Mouse (Mus musculus) lung, postnatal 0 days (tissue): Measurements from ENCODE around the gene Thoc6. TPM values are rescaled to one million over a fixed set of nuclear protein-coding genes. Genes with fewer than 3 reads are reported as not detected.

ENCODE experiments used
- ATAC-seq: fragments of 200-750 bp; cut with Nextera tagmentation; 2 replicates; pipeline ENCODE4 v1.8.0; 2017; ENCODE audit warnings: moderate library complexity
- DNase-seq: peaks from one replicate; pipeline ENCODE4 v3.0.0-alpha.2; 2016; ENCODE audit warnings: low spot score
- H3K27ac ChIP-seq: fragments of 300-500 bp; sonication (generic); 2 replicates; pipeline ENCODE4 v1.5.1; 2014; ENCODE audit warnings: antibody characterized with exemption, mild to moderate bottlenecking, low read length, mixed read lengths
- H3K27me3 ChIP-seq: fragments of 300-500 bp; sonication (generic); replicated peaks from 2 replicates; pipeline ENCODE4 v1.6.1; 2014; ENCODE audit warnings: low read length, mixed read lengths; ENCODE audit not compliant: insufficient read depth
- H3K36me3 ChIP-seq: fragments of 300-500 bp; sonication (generic); 2 replicates; pipeline ENCODE4 v1.6.1; 2014; ENCODE audit warnings: low read length, mixed read lengths; ENCODE audit not compliant: insufficient read depth
- H3K4me1 ChIP-seq: fragments of 300-500 bp; sonication (generic); 2 replicates; pipeline ENCODE4 v1.6.1; 2014; ENCODE audit warnings: antibody characterized with exemption, low read depth, low read length, mixed read lengths; ENCODE audit not compliant: insufficient read depth
- H3K4me2 ChIP-seq: fragments of 300-500 bp; sonication (generic); replicated peaks from 2 replicates; pipeline ENCODE4 v1.6.1; 2014; ENCODE audit warnings: low read depth, mild to moderate bottlenecking, low read length, moderate library complexity, mixed read lengths
- H3K4me3 ChIP-seq: fragments of 300-500 bp; sonication (generic); 2 replicates; pipeline ENCODE4 v1.5.1; 2014; ENCODE audit warnings: low read depth, low read length
- H3K9ac ChIP-seq: fragments of 300-500 bp; sonication (generic); replicated peaks from 2 replicates; pipeline ENCODE4 v1.6.1; 2014; ENCODE audit warnings: low read depth, mild to moderate bottlenecking
- H3K9me3 ChIP-seq: fragments of 300-500 bp; sonication (generic); 2 replicates; pipeline ENCODE4 v1.6.1; 2016; ENCODE audit warnings: low read length, mixed read lengths
- CTCF ChIP-seq: IDR thresholded peaks from 2 replicates; pipeline ENCODE4 v1.5.1; 2016; ENCODE audit warnings: antibody characterized with exemption, mild to moderate bottlenecking
- EP300 ChIP-seq: IDR thresholded peaks from 2 replicates; pipeline ENCODE4 v1.6.1; 2016; ENCODE audit warnings: antibody characterized with exemption, mild to moderate bottlenecking, control low read depth
- WGBS: fragments of 180-500 bp; shearing (Covaris S2); extraction: QIAGEN DNeasy Blood & Tissue Kit; methylation state at CpG from one replicate; pipeline ENCODE4 v1.1.7; 2014; 5-methylcytosine and 5-hydroxymethylcytosine counted together
- polyA plus RNA-seq: library from polyadenylated mRNA; unstranded; fragments of >200 nt; fragmentation: Nextera tagmentation; extraction: Ambion mirVana; gene quantifications from 2 replicates; pipeline ENCODE4 v1.2.1, GENCODE M21; 2015

Thoc6 gene
- polyA plus RNA-seq, 1 experiment from 2014 or later: 18.1 TPM

DNA sequence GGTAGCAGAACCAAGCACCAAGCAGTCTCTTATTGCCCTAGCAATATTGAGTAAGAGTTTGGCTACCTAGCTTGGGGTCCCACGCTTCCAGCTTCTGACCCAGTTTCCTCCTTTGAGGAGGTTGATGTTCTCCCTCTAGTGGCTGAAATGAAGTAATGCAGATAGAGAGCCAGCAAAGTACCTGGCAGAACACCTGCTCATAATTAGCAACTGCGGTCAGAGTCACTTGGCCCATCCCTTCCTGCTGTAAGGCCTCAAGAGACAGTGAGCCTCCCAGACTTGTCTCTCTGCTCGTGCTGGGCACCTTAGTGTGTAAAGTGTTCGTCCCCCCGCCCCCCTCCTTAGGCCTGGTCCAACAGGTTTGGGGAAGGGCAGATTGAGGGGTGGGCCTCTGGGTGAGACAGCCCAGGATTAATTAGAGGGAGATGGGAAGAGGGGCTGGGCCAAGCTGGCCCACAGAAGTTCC, 9.1 kb downstream of the Thoc6 start:
- no peak overlapping the region for H3K9ac ChIP-seq
- TF ChIP-seq EP300: no peak
- TF ChIP-seq CTCF: peak; percentile 82
- peaks cover 8% of the 10 kb centered on the region; the same call in 1 of the 2 replicates for H3K27me3 ChIP-seq
- DNase-seq: peak; percentile 73
- no peak overlapping the region for H3K4me2 ChIP-seq
- H3K4me3 ChIP-seq: no peak overlapping the region
- WGBS: 19% methylated on average over 5 of the region's 5 CpGs
- no peak overlapping the region for H3K27ac ChIP-seq
- no peaks in the 10 kb centered on the region for H3K9me3 ChIP-seq
- H3K4me1 ChIP-seq: no peaks in the 10 kb centered on the region
- no peak for ATAC-seq
- peaks cover 13% of the 10 kb centered on the region; the same call in 1 of the 2 replicates for H3K36me3 ChIP-seq

DNA sequence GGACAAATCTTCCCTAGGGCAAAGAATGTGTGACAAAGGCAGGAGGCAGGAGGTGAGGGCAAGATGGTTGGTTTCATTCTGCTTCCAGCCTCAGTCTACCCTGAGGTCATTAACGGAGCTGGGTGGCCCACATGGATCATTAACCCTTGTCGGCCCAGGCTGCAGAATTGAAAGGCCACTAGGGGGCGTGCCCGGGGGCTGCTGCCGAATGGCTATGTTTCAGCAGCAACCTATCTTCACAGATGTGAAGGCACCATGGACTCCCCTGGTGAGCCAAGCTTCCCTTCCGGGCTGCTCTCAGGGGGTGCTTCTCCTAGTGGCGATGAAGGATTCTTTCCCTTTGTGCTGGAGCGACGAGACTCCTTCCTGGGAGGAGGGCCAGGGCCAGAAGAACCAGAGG, 12.2 kb downstream of the Thoc6 start:
- Histone ChIP-seq H3K9ac (no peak overlapping the region), H3K36me3 (no peaks in the 10 kb centered on the region), H3K27me3 (peaks cover 8% of the 10 kb centered on the region; the same call in 1 of the 2 replicates), H3K4me3 (no peak overlapping the region), H3K9me3 (no peaks in the 10 kb centered on the region), H3K4me2 (no peak overlapping the region; the same call in 1 of the 2 replicates), H3K27ac (no peak overlapping the region), H3K4me1 (no peaks in the 10 kb centered on the region)
- ATAC-seq (no peak), DNase-seq (no peak)
- WGBS: 2% methylated on average over 9 of the region's 9 CpGs
- TF ChIP-seq EP300: no peak
- peak; percentile 59 for TF ChIP-seq CTCF

- H3K27me3 ChIP-seq: peaks cover 8% of the 10 kb centered on the region; the same call in 1 of the 2 replicates
- peak; percentile 65 for ATAC-seq
- H3K36me3 ChIP-seq: no peaks in the 10 kb centered on the region
- 2% methylated on average over 13 of the region's 14 CpGs for WGBS
- H3K4me1 ChIP-seq: no peaks in the 10 kb centered on the region
- DNase-seq: no peak
- TF ChIP-seq EP300: no peak
- TF ChIP-seq CTCF: no peak
- H3K27ac ChIP-seq: no peak overlapping the region
- no peaks in the 10 kb centered on the region for H3K9me3 ChIP-seq
- 0 out of 2 replicates have a peak overlapping the region, but pooled peaks have one; percentile 3 for H3K9ac ChIP-seq
- peak overlapping the region; percentile 63 for H3K4me2 ChIP-seq
- peak overlapping the region; percentile 42 for H3K4me3 ChIP-seq
Measured at GRCm38 (mm10) chr17:23660876-23661200, 12.8 kb downstream of the Thoc6 start.

DNA sequence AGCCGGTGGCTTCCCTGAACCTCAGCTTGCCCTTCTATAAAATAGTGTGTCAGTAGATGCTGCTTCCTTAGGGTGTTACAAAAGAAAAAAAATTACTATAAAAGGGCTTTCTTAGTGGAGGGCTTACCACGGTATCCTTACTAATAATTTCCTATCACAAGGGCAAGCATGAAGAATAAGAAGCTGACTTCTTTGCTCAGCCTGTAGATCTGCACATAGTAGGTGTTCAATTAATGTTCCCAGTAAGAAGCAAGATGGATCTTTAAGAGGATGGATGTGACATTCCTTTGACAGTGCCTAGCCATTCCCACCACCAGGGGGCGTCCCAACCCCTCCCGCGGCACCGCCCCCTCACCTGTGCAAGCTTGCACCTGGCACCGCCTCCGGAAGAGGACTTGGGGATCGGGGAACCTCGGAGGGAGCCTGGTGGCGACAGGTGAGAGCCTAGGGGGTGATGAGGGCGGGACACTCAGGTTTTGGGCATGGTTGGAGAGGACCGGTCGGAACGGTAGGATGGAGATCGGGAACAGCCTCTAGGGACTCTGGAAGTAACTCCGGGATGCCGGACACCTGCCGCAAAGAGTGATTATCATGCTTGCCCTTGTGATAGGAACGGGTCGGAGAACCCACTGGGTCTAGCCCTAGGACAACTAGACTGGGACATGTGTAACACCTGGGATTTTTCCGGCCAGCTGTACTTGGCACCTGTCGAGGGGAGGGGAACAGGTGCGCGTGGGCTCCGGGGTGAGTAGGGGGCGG, 13.4 kb downstream of the Thoc6 start, which contains the start of gene Bicdl2:
Bicdl2 (plus strand) TSS at position 390 of the 759 bp plus-strand sequence.
- peak; percentile 89 for TF ChIP-seq CTCF
- no peak for TF ChIP-seq EP300
- Histone ChIP-seq H3K9me3 (no peaks in the 10 kb centered on the region), H3K4me1 (no peaks in the 10 kb centered on the region), H3K27ac (no peak within 1 kb of the TSS), H3K4me2 (peak within 1 kb of the TSS; percentile 63), H3K36me3 (no peaks in the 10 kb centered on the region), H3K9ac (0 out of 2 replicates have a peak within 1 kb of the TSS, but pooled peaks have one; percentile 3), H3K4me3 (peak within 1 kb of the TSS; percentile 42), H3K27me3 (peaks cover 8% of the 10 kb centered on the region; the same call in 1 of the 2 replicates)
- ATAC-seq (peak; percentile 82), DNase-seq (peak; percentile 74)
- WGBS: 7% methylated on average over 27 of the region's 27 CpGs

DNA sequence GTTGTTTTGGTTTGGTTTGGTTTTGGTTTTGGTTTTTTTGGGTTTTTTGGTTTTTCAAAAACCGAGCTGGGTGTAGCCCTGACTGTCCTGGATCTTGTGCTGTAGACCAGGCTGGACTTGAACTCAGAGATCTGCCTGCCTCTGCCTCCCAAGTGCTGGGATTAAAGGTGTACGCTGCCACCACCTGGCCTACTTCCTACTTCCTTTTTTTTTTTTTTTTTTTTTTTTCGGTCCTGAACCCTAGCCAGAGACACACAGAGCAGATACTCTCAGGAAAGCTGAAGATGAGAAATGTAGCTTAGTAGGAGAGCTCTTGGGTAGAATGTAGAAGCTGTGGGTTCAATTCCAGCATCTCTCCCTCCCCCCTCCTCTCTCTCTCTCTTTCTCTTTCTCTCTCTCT, 15.2 kb downstream of the Thoc6 start:
- H3K4me1 ChIP-seq: no peaks in the 10 kb centered on the region
- H3K9ac ChIP-seq: no peak overlapping the region
- ATAC-seq (no peak), DNase-seq (no peak)
- H3K27ac ChIP-seq: no peak overlapping the region
- no peak for TF ChIP-seq EP300
- no peak for TF ChIP-seq CTCF
- WGBS: 68% methylated on average over 3 of the region's 3 CpGs
- H3K9me3 ChIP-seq: no peaks in the 10 kb centered on the region
- no peaks in the 10 kb centered on the region for H3K36me3 ChIP-seq
- H3K27me3 ChIP-seq: peaks cover 8% of the 10 kb centered on the region; the same call in 1 of the 2 replicates
- no peak overlapping the region for H3K4me2 ChIP-seq
- no peak overlapping the region for H3K4me3 ChIP-seq

DNA sequence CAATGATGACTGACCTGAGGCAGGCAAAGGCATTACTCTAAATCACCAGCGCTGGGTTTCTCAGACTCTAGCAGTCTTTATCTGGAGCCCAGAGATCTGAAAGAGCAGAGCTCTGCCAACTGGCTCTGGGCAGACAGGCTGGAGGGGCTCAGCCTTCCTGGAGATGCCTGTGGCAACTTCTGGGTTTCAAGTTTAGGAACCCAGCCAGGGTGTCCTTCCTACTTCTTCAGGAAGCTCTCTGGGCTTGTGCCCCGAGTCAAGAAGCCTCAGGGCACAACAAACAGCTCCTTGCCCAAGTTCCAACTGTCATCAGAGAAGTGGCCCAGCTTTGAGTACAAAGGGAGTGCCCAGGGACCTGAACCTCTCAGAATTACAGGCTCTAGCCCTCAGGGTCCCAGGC, 19.3 kb downstream of the Thoc6 start:
- TF ChIP-seq EP300 (no peak), CTCF (no peak)
- 59% methylated on average over 2 of the region's 2 CpGs for WGBS
- DNase-seq: no peak

More for the DNA sequence above, 19.3 kb downstream of the Thoc6 start:
- no peaks in the 10 kb centered on the region for H3K27me3 ChIP-seq
- H3K27ac ChIP-seq: no peak overlapping the region
- H3K9ac ChIP-seq: no peak overlapping the region
- no peak overlapping the region for H3K4me2 ChIP-seq
- no peaks in the 10 kb centered on the region for H3K36me3 ChIP-seq
- no peak for ATAC-seq
- no peaks in the 10 kb centered on the region for H3K9me3 ChIP-seq
- no peak overlapping the region for H3K4me3 ChIP-seq
- no peaks in the 10 kb centered on the region for H3K4me1 ChIP-seq
